Comparison of ENCODE assay signal across 9 mouse cellular contexts in the genomic region with DNA sequence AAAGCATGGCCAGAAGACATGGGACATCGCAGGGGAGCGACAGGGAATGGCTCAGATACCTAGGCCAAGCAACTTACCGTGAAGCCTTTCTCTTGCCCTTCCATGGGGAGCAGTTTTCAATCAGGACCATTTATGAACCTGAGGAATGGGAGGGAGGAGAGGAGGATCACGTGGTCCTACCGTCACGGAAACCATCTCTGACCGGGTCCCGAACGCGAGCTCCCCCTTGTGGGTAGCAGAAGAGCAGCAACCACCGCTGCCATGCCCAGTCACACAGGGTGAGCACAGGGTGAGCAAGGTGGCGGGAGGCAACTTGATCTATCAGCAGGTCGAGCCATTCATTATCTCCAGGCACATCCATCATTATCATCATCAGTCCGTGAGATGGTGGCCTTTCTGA. TPM values are rescaled to one million over a fixed set of nuclear protein-coding genes. Genes with fewer than 3 reads are reported as not detected.
DNase-seq lines count a peak whose midpoint lies in the region; ATAC-seq and TF ChIP-seq lines count a peak whose summit lies in the region.
"Had no signal": no experiment of that assay in that cellular context is flagged by ENCODE, and none has a peak within 500 bp of the region (broad histone marks: within the 10 kb centered on the region; RNA-seq: fewer than 3 reads in every experiment).

No protein-coding gene starts in this region.

- H3K4me2 ChIP-seq in hindbrain, embryonic 15.5 days = no peak overlapping the region
- H3K4me2 ChIP-seq: embryonic facial prominence, embryonic 15.5 days had no signal

- H3K4me3 ChIP-seq in hindbrain, embryonic 15.5 days = no peak overlapping the region
- no peak overlapping the region for H3K4me3 ChIP-seq in spleen, adult 2 months (ENCODE audit: extremely low read depth, insufficient read depth, insufficient read length)
- H3K4me3 ChIP-seq: embryonic facial prominence, embryonic 15.5 days had no signal

- no peaks in the 10 kb centered on the region for H3K27me3 ChIP-seq in hindbrain, embryonic 15.5 days
- H3K27me3 ChIP-seq in spleen, adult 2 months (ENCODE audit: control insufficient read depth, insufficient read depth, low read length) = no peaks in the 10 kb centered on the region
- H3K27me3 ChIP-seq: embryonic facial prominence, embryonic 15.5 days had no signal

- H3K27ac ChIP-seq in hindbrain, embryonic 15.5 days (replicated peaks) = no peak overlapping the region
- H3K27ac ChIP-seq in spleen, adult 2 months (ENCODE audit: insufficient read depth, low read length) = no peak overlapping the region
- H3K27ac ChIP-seq: embryonic facial prominence, embryonic 15.5 days had no signal

- peak; percentile 6; the same call in 1 of the 2 replicates for ATAC-seq in hindbrain, embryonic 15.5 days (ENCODE audit: low FRiP score, low read depth)

- no peak for TF ChIP-seq POLR2A in spleen, adult 2 months (IDR thresholded peaks at IDR 0.05; ENCODE audit: low read depth, low read length)

- H3K9me3 ChIP-seq in hindbrain, embryonic 15.5 days = no peaks in the 10 kb centered on the region
- H3K9me3 ChIP-seq: embryonic facial prominence, embryonic 15.5 days had no signal

- TF ChIP-seq CTCF in spleen, adult 2 months (IDR thresholded peaks at IDR 0.05; ENCODE audit: extremely low read depth, insufficient read depth, insufficient read length, insufficient replicate concordance) = peak; percentile 72; the same call in 1 of the 2 replicates

- H3K36me3 ChIP-seq in hindbrain, embryonic 15.5 days = no peaks in the 10 kb centered on the region
- H3K36me3 ChIP-seq in spleen, adult 2 months (ENCODE audit: control insufficient read depth, insufficient read depth, low read length) = no peaks in the 10 kb centered on the region
- H3K36me3 ChIP-seq: embryonic facial prominence, embryonic 15.5 days had no signal

- peak; percentile 36 for DNase-seq in layer of hippocampus, adult 11-12 months (ENCODE audit: low spot score)
- DNase-seq in layer of hippocampus, adult 9-10 months (ENCODE audit: low spot score) = no peak
- DNase-seq in MEL-GATA-1-ER (ENCODE audit: extremely low read depth, low read depth) = peak; percentile 42
- DNase-seq in cerebellum, adult 9-11 months = peak; percentile 75
- DNase-seq in lung, postnatal 10 days = peak; percentile 67
- peak in 1 of 2 experiments; percentile 56 for DNase-seq in spleen, adult 2 months (ENCODE audit: low read depth in 1 of 2, low spot score in 2 of 2)
- DNase-seq in frontal cortex, postnatal 14 days (ENCODE audit: low spot score in 2 of 2) = no peak

- H3K4me1 ChIP-seq in hindbrain, embryonic 15.5 days (replicated peaks) = no peaks in the 10 kb centered on the region
- H3K4me1 ChIP-seq in spleen, adult 2 months (ENCODE audit: control insufficient read depth, insufficient read depth, insufficient read length) = peaks cover 4% of the 10 kb centered on the region; the same call in 1 of the 2 replicates

- no peak overlapping the region for H3K9ac ChIP-seq in hindbrain, embryonic 15.5 days
- H3K9ac ChIP-seq: embryonic facial prominence, embryonic 15.5 days had no signal

- WGBS in hindbrain, embryonic 15.5 days = 15% methylated on average over 14 of the region's 14 CpGs
- 35% methylated on average over 14 of the region's 14 CpGs for WGBS in spleen, adult 2 months

RNA-seq across cellular contexts. Expression of gene Ccdc167, which starts 56.5 kb away (rescaled TPM):
- 12.6 TPM in 2 replicates for polyA plus RNA-seq in hindbrain, embryonic 15.5 days (2015; fragmentation: Nextera tagmentation; extraction: Ambion mirVana)
- 5.4 and 6.1 TPM in 2 replicates for polyA plus RNA-seq in spleen, adult 2 months (2012; rRNA removed)

Comparison
In these comparisons a context has a peak if more than half of its experiments do, and no peak if none do; other contexts are left out.
1. DNase-seq: peak in layer of hippocampus, adult 11-12 months (single experiment), MEL-GATA-1-ER (single experiment), cerebellum, adult 9-11 months (single experiment) and lung, postnatal 10 days (single experiment); none in layer of hippocampus, adult 9-10 months (single experiment) and frontal cortex, postnatal 14 days (0 of 2).